Mouse (Mus musculus) kidney, adult 2 months (tissue): ENCODE data around the gene Rrp8. TPM values are rescaled to one million over a fixed set of nuclear protein-coding genes. Genes with fewer than 3 reads are reported as not detected.

Experiments used
- DNase-seq: peaks from one replicate; pipeline ENCODE4 v3.0.0; 2021
- H3K27ac ChIP-seq: fragments of 200-500 bp; 2 replicates; pipeline ENCODE4 v1.5.1; 2012; ENCODE audit warnings: low read depth, low read length, control low read depth, inconsistent platforms; ENCODE audit not compliant: insufficient read depth
- H3K27me3 ChIP-seq: fragments of 200-500 bp; replicated peaks from 2 replicates; pipeline ENCODE4 v1.6.1; 2012; ENCODE audit warnings: mild to moderate bottlenecking, moderate library complexity, low read length, inconsistent platforms; ENCODE audit not compliant: control insufficient read depth, insufficient read depth
- H3K36me3 ChIP-seq: fragments of 200-500 bp; 2 replicates; pipeline ENCODE4 v1.6.1; 2012; ENCODE audit warnings: mild to moderate bottlenecking, moderate library complexity, low read length, inconsistent platforms; ENCODE audit not compliant: control insufficient read depth, insufficient read depth
- H3K4me1 ChIP-seq: fragments of 200-500 bp; 2 replicates; pipeline ENCODE4 v1.6.1; 2011; ENCODE audit warnings: low read length; ENCODE audit not compliant: control insufficient read depth, insufficient read depth
- H3K4me3 ChIP-seq: fragments of 200-500 bp; 2 replicates; pipeline ENCODE4 v1.5.1; 2011; ENCODE audit warnings: mild to moderate bottlenecking, low read depth, low read length, control low read depth; ENCODE audit not compliant: insufficient read depth
- CTCF ChIP-seq: fragments of 200-500 bp; conservative IDR thresholded peaks from 2 replicates; pipeline ENCODE4 v1.5.1; 2011; ENCODE audit warnings: low read depth, mild to moderate bottlenecking, control low read depth, low read length, moderate library complexity, mixed read lengths; ENCODE audit not compliant: insufficient read depth, insufficient read length
- POLR2A ChIP-seq: fragments of 200-500 bp; IDR thresholded peaks from one replicate; pipeline ENCODE4 v1.6.1; 2011; ENCODE audit warnings: low read depth, low read length, control low read depth
- WGBS: fragments of 180-500 bp; shearing (Covaris S2); methylation state at CpG from one replicate; pipeline ENCODE4 v1.1.7; 2018; 5-methylcytosine and 5-hydroxymethylcytosine counted together
- polyA plus RNA-seq: library from polyadenylated mRNA; depleted of rRNA; stranded (reverse); fragments of >200 nt; gene quantifications from 2 replicates; pipeline ENCODE4 v1.2.3, GENCODE M21; 2012; rRNA removed

The Rrp8 gene
- polyA plus RNA-seq, 1 experiment: 7.5 TPM

DNA sequence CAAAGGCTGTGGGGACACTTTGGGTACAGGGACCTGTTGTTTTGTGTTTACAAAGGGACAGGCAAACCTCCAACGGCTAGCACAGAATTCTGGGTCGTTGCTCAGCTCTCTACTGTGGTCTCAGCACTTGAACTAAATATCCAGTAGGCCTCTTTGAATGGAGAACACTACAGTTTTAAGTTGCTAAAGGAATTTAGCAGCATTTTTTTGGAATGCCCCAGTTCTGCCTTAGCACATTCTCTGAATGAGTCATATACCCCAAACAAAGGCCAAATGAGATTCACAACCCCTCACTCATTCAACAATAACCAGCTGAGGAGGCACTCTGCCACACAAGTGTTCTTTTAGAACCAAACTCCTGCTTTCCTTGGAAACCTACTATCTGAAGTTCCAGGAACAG, 15.3 kb downstream of the Rrp8 start:
- 64% methylated on average over 2 of the region's 2 CpGs for WGBS
- DNase-seq: no peak
- Histone ChIP-seq H3K36me3 (no peaks in the 10 kb centered on the region), H3K4me3 (no peak overlapping the region), H3K27ac (no peak overlapping the region), H3K27me3 (no peaks in the 10 kb centered on the region), H3K4me1 (no peaks in the 10 kb centered on the region)
- TF ChIP-seq POLR2A (no peak), CTCF (no peak)

DNA sequence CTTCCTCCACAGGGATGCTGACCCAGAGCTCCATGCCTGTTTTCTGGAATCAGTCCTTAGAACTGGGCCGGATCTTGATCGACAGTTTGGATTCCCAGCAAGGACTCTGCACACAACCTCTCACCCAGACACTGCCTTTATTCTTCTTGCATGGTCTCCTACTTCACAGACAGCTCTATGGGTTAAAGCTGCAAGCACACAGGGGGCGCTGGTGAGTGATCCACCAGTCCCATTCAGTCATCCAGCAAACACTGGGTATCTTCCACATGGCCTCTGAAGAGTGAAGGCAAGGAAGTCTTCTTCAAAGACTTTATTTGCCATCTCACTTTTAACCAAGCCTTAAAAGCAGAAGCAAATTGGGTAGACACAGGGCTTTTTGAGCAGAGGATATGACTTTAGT, 21.8 kb downstream of the Rrp8 start:
- TF ChIP-seq CTCF (no peak), POLR2A (no peak)
- Histone ChIP-seq H3K27me3 (no peaks in the 10 kb centered on the region), H3K36me3 (no peaks in the 10 kb centered on the region), H3K27ac (no peak overlapping the region), H3K4me3 (no peak overlapping the region), H3K4me1 (no peaks in the 10 kb centered on the region)
- WGBS: 58% methylated on average over 3 of the region's 3 CpGs
- no peak for DNase-seq

DNA sequence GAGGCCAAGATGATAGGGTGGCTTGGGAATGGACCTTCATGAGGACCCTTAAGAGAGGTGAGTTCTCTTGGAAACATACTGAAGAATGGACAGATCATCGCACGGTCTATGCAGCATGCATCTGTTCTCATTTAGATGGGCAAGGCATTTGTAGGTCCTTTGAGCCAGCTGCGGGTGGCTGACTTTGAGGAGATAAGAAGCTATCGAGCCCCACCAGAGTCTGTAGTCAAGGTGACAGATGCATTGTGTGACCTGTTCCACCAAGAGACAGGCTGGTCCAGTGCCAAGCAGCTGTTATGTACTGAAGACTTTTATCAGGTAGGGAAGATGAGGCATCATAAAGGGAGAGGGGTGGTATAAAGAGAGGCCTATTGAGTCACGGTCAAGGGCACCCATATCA, 28.5 kb downstream of the Rrp8 start:
- no peaks in the 10 kb centered on the region for H3K27me3 ChIP-seq
- 93% methylated on average over 5 of the region's 5 CpGs for WGBS
- H3K4me3 ChIP-seq: no peak overlapping the region
- DNase-seq: no peak
- H3K4me1 ChIP-seq: no peaks in the 10 kb centered on the region
- H3K36me3 ChIP-seq: no peaks in the 10 kb centered on the region
- TF ChIP-seq CTCF: no peak
- no peak for TF ChIP-seq POLR2A
- H3K27ac ChIP-seq: no peak overlapping the region

DNA sequence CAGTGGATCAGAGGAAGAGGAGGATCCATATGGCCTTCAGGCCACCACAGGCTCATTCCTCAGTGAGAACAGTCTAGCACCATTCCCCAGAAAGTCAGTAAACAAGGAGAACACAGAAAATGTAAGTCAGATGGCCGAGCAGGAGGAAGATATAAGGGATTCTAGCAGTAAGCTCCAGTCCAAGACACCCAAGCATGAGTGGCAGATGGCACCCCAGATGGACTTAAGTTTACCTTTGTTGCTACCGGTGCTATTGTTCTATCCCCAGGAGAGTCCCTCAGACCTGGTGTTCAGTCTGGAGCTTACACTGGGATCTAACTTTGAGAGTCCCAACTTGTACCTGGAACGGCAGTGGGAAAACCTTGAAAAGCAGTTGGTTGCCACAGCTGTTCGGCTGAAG, 33.4 kb downstream of the Rrp8 start:
- 91% methylated on average over 4 of the region's 4 CpGs for WGBS
- DNase-seq: no peak
- no peaks in the 10 kb centered on the region for H3K4me1 ChIP-seq

DNA sequence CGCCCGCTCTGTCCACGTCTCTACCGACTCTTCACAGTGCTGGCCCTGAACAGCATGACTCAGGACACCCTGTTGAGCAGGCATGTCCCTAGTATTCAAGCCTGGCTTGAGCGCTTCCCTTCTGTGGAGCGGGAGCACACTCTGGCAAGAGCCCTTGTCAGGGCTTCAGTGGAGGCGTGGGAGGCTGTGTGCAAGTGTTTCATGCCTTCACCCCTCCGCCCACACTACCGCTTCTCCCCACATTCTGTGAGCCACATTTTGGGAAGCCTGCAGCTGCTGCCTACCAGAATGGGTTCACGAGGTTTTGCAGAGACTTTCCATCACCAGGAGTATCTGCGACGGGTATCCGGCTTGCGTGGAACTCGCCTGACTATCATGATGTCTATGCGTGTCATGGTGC, 34.0 kb downstream of the Rrp8 start:
- Histone ChIP-seq H3K27me3 (no peaks in the 10 kb centered on the region), H3K27ac (no peak overlapping the region), H3K4me1 (no peaks in the 10 kb centered on the region), H3K4me3 (no peak overlapping the region), H3K36me3 (no peaks in the 10 kb centered on the region)
- no peak for DNase-seq
- 87% methylated on average over 16 of the region's 16 CpGs for WGBS
- TF ChIP-seq CTCF: no peak
- no peak for TF ChIP-seq POLR2A

More for the DNA sequence above, 33.4 kb downstream of the Rrp8 start:
- Histone ChIP-seq H3K27ac (no peak overlapping the region), H3K4me3 (no peak overlapping the region), H3K36me3 (no peaks in the 10 kb centered on the region), H3K27me3 (no peaks in the 10 kb centered on the region)
- no peak for TF ChIP-seq POLR2A

DNA sequence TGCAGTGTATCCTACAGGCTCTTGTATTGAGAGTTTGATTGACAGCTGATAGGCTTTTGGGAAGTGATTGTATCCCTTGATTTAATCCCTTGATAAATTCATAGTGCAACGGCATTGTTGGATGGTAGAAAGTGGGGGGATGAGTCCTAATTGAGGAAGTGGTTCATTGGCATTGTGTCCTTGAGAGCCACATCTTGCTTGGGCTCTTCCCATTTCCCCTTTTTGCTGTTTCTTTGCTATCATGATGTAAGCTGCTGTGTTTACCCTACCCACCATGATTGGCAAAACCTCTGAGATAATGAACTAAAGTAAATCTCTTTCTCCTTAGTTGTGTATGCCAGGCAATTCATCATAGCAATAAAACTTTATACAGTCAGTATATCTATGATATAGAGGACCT, 46.3 kb downstream of the Rrp8 start:
- 80% methylated on average over 1 of the region's 1 CpGs for whole genome bisulfite sequencing
- DNase-seq: no peak
- TF ChIP-seq CTCF: no peak

DNA sequence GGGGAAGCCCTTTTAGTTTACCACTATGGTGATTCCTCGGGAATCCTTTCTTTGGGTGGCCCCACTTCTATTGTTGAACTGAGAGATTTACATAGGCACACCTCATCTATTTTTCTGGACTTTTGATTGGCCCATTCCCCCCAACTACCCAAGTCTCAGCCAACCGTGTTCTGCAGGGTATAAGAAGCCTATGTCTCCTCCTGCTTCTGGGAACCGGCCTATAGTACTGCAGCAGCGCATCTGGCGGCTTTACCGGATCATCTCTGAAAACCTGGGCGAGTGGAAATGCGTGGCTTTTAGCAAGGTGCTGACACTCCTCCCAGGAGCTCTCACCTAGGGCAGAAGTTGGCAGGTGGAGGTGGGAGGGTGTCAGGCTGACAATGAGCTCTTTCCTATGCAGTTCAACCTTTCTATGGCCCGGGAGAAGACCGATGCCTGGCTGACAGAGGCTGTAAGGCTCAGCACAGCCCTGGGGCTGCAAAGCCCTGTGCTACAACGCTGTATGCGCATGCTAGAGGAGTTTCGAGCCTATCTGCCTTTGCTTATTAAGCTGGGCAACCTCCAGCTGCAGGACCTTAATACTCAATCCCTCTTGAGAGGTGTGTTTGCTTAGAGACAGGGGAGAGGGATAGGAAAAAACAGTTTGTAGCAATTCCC, 51.5 kb downstream of the Rrp8 start:
- no peak overlapping the region for H3K4me3 ChIP-seq
- WGBS: 29% methylated on average over 13 of the region's 13 CpGs
- no peaks in the 10 kb centered on the region for H3K36me3 ChIP-seq
- no peak for TF ChIP-seq POLR2A
- no peak for TF ChIP-seq CTCF
- no peaks in the 10 kb centered on the region for H3K27me3 ChIP-seq
- H3K4me1 ChIP-seq: no peaks in the 10 kb centered on the region
- H3K27ac ChIP-seq: no peak overlapping the region
- no peak for DNase-seq

More for the DNA sequence above, 46.3 kb downstream of the Rrp8 start:
- Histone ChIP-seq H3K27ac (no peak overlapping the region), H3K36me3 (no peaks in the 10 kb centered on the region), H3K4me3 (no peak overlapping the region), H3K27me3 (no peaks in the 10 kb centered on the region), H3K4me1 (no peaks in the 10 kb centered on the region)

Other genes starting within 250 kb of the Rrp8 start
- 109 and 144 TPM in 2 replicates for gene Smpd1, start 183.0 kb downstream of the Rrp8 start, polyA plus RNA-seq
- 35.4 and 46.2 TPM in 2 replicates for gene Apbb1, start 155.7 kb downstream of the Rrp8 start, polyA plus RNA-seq
- 0.34 and 0.61 TPM in 2 replicates for gene Hpx, start 137.2 kb downstream of the Rrp8 start, polyA plus RNA-seq
- gene Trim3, start 103.8 kb downstream of the Rrp8 start, polyA plus RNA-seq: 43.9 and 62.0 TPM in 2 replicates
- 108 and 115 TPM in 2 replicates for gene Timm10b, start 97.3 kb downstream of the Rrp8 start, polyA plus RNA-seq
- 65.6 and 67.0 TPM in 2 replicates for gene Arfip2, start 97.0 kb downstream of the Rrp8 start, polyA plus RNA-seq
- gene Gm45799, start 96.8 kb downstream of the Rrp8 start, polyA plus RNA-seq: 216 and 222 TPM in 2 replicates
- gene Dnhd1, start 86.6 kb downstream of the Rrp8 start, polyA plus RNA-seq: 2.3 and 2.8 TPM in 2 replicates
- 128 and 137 TPM in 2 replicates for gene Ilk, start 793 bp downstream of the Rrp8 start, polyA plus RNA-seq
- 423 and 437 TPM in 2 replicates for gene Taf10, start 7.0 kb upstream of the Rrp8 start, polyA plus RNA-seq
- 251 and 309 TPM in 2 replicates for gene Tpp1, start 14.8 kb upstream of the Rrp8 start, polyA plus RNA-seq
- 5.9 and 7.1 TPM in 2 replicates for gene Dchs1, start 50.3 kb upstream of the Rrp8 start, polyA plus RNA-seq
- 271 and 278 TPM in 2 replicates for gene Mrpl17, start 73.7 kb upstream of the Rrp8 start, polyA plus RNA-seq
- gene Gm4070, start 216.6 kb upstream of the Rrp8 start, polyA plus RNA-seq: 3.5 and 4.0 TPM in 2 replicates